Mouse (Mus musculus): Measurements from ENCODE around the gene Epdr1.

Gene Epdr1

GRCm38 (mm10) chr13:19619216-19619927, at the start of gene Epdr1:
TSS of gene Epdr1 (minus strand) at chr13:19619927.
- peak; percentile 85 for DNase-seq (ENCODE audit: low spot score in 2 of 2)

- DNase-seq (ENCODE audit: low spot score in 2 of 2), result no peak
These were observed 48.8 kb upstream of the Epdr1 start for GRCm38 (mm10) chr13:19668355-19669140.

- DNase-seq (ENCODE audit: low spot score in 2 of 2), result no peak
These were observed 32.7 kb upstream of the Epdr1 start for GRCm38 (mm10) chr13:19652405-19652804.

GRCm38 (mm10) chr13:19649824-19650223, 30.1 kb upstream of the Epdr1 start:
- no peak for DNase-seq (ENCODE audit: low spot score in 2 of 2)

GRCm38 (mm10) chr13:19644225-19644624, 24.5 kb upstream of the Epdr1 start:
- no peak for DNase-seq (ENCODE audit: low spot score in 2 of 2)

GRCm38 (mm10) chr13:19643519-19643918, 23.8 kb upstream of the Epdr1 start:
- DNase-seq (ENCODE audit: low spot score in 2 of 2), result no peak

- DNase-seq (ENCODE audit: low spot score in 2 of 2), result no peak
These were observed 20.6 kb upstream of the Epdr1 start for GRCm38 (mm10) chr13:19640203-19640851.

GRCm38 (mm10) chr13:19636131-19636530, 16.4 kb upstream of the Epdr1 start:
- DNase-seq (ENCODE audit: low spot score in 2 of 2), result peak in 1 of 2 experiments; percentile 2

- no peak for DNase-seq (ENCODE audit: low spot score in 2 of 2)
These were observed 11.3 kb upstream of the Epdr1 start for GRCm38 (mm10) chr13:19630768-19631709.

- no peak for DNase-seq (ENCODE audit: low spot score in 2 of 2)
These were observed 6.7 kb upstream of the Epdr1 start for GRCm38 (mm10) chr13:19626473-19626872.

- no peak for DNase-seq (ENCODE audit: low spot score in 2 of 2)
These were observed 5.0 kb upstream of the Epdr1 start for GRCm38 (mm10) chr13:19624632-19625320.

- DNase-seq (ENCODE audit: low spot score in 2 of 2), result no peak
These were observed 3.6 kb upstream of the Epdr1 start for GRCm38 (mm10) chr13:19623228-19623905.

GRCm38 (mm10) chr13:19622573-19623227, 3.0 kb upstream of the Epdr1 start, which contains the start of gene Sfrp4:
TSS of gene Sfrp4 (plus strand) at chr13:19623104.
- peak; percentile 57 to 66 for DNase-seq (ENCODE audit: low spot score in 2 of 2)

GRCm38 (mm10) chr13:19618841-19619215, 899 bp downstream of the Epdr1 start:
- DNase-seq (ENCODE audit: low spot score in 2 of 2), result no peak

GRCm38 (mm10) chr13:19618081-19618480, 1.6 kb downstream of the Epdr1 start:
- no peak for DNase-seq (ENCODE audit: low spot score in 2 of 2)

- DNase-seq (ENCODE audit: low spot score in 2 of 2), result no peak
These were observed 5.4 kb downstream of the Epdr1 start for GRCm38 (mm10) chr13:19614311-19614710.

- DNase-seq (ENCODE audit: low spot score in 2 of 2), result no peak
These were observed 6.3 kb downstream of the Epdr1 start for GRCm38 (mm10) chr13:19613426-19613825.

GRCm38 (mm10) chr13:19612963-19613362, 6.8 kb downstream of the Epdr1 start:
- no peak for DNase-seq (ENCODE audit: low spot score in 2 of 2)

- DNase-seq (ENCODE audit: low spot score in 2 of 2), result peak in 1 of 2 experiments; percentile 32
These were observed 7.4 kb downstream of the Epdr1 start for GRCm38 (mm10) chr13:19612348-19612747.

GRCm38 (mm10) chr13:19608120-19608519, 11.6 kb downstream of the Epdr1 start:
- no peak for DNase-seq (ENCODE audit: low spot score in 2 of 2)

All from right cerebral cortex, postnatal 10 days (tissue).